Mouse (Mus musculus) lung, embryonic 14.5 days (tissue): ENCODE measurements at regions not wholly inside any gene's neighbourhood (a gene's known extent, or its start where the extent isn't known, plus 50 kb on each side); places are given as distances from the start of the nearest gene placed in this dataset.
A peak's percentile ranks its signal among the peaks of the same experiment; 100 is the strongest.

Source experiments
- ATAC-seq: fragments of 200-750 bp; cut with Nextera tagmentation; 2 replicates; pipeline ENCODE4 v1.8.0; 2017; ENCODE audit warnings: mild to moderate bottlenecking, moderate TSS enrichment, moderate library complexity; ENCODE audit not compliant: insufficient read depth
- DNase-seq: peaks from one replicate; pipeline ENCODE4 v3.0.0-alpha.2; 2015
- H3K27ac ChIP-seq: fragments of 300-500 bp; sonication (generic); 2 replicates; pipeline ENCODE4 v1.5.1; 2014; ENCODE audit warnings: low read depth, mild to moderate bottlenecking, moderate library complexity
- H3K27me3 ChIP-seq: fragments of 300-500 bp; sonication (generic); 2 replicates; pipeline ENCODE4 v1.6.1; 2014; ENCODE audit warnings: low read length, control low read depth; ENCODE audit not compliant: insufficient read depth
- H3K36me3 ChIP-seq: fragments of 300-500 bp; sonication (generic); 2 replicates; pipeline ENCODE4 v1.6.1; 2014; ENCODE audit warnings: control low read depth; ENCODE audit not compliant: insufficient read depth
- H3K4me1 ChIP-seq: fragments of 300-500 bp; sonication (generic); 2 replicates; pipeline ENCODE4 v1.6.1; 2014; ENCODE audit warnings: antibody characterized with exemption, control low read depth; ENCODE audit not compliant: insufficient read depth
- H3K4me2 ChIP-seq: fragments of 300-500 bp; sonication (generic); 2 replicates; pipeline ENCODE4 v1.6.1; 2014; ENCODE audit warnings: mild to moderate bottlenecking
- H3K4me3 ChIP-seq: fragments of 300-500 bp; sonication (generic); 2 replicates; pipeline ENCODE4 v1.5.1; 2014; ENCODE audit warnings: low read depth, low read length
- H3K9ac ChIP-seq: fragments of 300-500 bp; sonication (generic); 2 replicates; pipeline ENCODE4 v1.6.1; 2014
- H3K9me3 ChIP-seq: fragments of 300-500 bp; sonication (generic); 2 replicates; pipeline ENCODE4 v1.6.1; 2016; ENCODE audit warnings: low read depth, low read length, control low read depth
- CTCF ChIP-seq: IDR thresholded peaks from 2 replicates; pipeline ENCODE4 v1.5.1; 2016; ENCODE audit warnings: antibody characterized with exemption, low read depth
- WGBS: fragments of 180-500 bp; shearing (Covaris S2); extraction: QIAGEN DNeasy Blood & Tissue Kit; methylation state at CpG from one replicate; pipeline ENCODE4 v1.1.7; 2014; 5-methylcytosine and 5-hydroxymethylcytosine counted together

DNA sequence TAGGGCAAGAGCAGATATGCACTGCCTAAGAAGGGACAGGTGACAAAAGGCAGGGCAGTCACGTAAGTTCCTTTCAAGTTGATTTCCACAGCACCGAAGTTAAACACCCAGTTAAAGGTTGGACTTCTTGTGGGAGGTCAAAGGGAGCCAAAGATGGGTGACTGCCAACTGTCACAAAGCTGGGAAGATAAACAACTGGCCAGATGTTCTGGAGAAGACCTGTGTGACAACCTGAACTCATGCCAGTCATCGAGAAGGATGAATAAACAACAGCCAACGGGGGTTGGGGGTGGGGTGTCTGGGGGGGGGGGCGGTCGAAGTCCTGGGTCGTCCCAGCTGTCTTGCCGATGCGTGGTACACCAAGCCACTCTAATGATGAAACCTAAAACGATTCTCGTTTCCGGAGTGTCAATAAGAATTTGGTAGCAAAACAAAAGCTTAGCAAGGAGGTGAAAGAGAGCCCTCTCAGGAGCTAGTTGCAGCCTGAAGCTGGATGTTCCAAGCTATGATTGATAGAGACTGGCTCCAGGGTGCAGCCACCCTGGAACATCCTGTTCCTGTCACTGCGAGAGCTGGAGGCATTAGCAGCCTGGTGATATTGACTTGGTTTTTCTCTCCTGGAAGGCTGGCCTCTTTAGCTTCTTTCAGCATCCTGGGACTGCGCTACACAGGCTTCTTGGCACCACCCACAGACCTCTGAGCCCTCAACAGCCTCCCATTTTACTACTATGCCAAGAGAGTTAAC, 259.0 kb downstream of the Foxo1 start:
- ATAC-seq, result no peak
- Histone ChIP-seq H3K9ac (no peak overlapping the region), H3K9me3 (no peaks in the 10 kb centered on the region), H3K4me2 (no peak overlapping the region), H3K4me1 (no peaks in the 10 kb centered on the region), H3K4me3 (no peak overlapping the region), H3K27me3 (no peaks in the 10 kb centered on the region; the same call in 1 of the 2 replicates), H3K27ac (no peak overlapping the region), H3K36me3 (no peaks in the 10 kb centered on the region)
- no peak for TF ChIP-seq CTCF
- DNase-seq, result peak; percentile 15
- 31% methylated on average over 14 of the region's 14 CpGs for WGBS

DNA sequence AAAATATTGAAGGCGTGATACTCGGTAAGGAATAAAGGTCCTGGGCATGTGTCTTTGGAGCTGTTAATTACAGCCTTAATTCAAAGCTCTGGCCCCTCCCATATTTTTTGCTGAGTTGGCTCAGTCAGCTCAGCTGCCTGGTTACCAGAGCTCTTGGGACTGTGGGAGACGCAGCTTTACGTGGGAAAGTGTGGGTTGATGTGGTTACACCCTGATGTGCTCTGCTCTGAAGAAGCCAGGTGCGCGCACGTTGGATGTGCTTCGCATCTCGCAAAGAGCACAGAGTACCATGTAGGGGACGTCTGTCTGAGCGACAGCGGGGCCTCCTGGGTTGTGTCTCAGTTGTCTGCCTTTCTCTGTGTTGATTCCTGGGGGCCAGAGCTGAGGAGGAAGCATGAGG, 254.8 kb downstream of the Foxo1 start:
- Histone ChIP-seq H3K9me3 (no peaks in the 10 kb centered on the region), H3K27ac (no peak overlapping the region), H3K27me3 (no peaks in the 10 kb centered on the region), H3K4me1 (no peaks in the 10 kb centered on the region), H3K4me2 (no peak overlapping the region), H3K36me3 (no peaks in the 10 kb centered on the region), H3K9ac (no peak overlapping the region), H3K4me3 (no peak overlapping the region)
- DNase-seq (no peak), ATAC-seq (no peak)
- WGBS, result 77% methylated on average over 12 of the region's 12 CpGs
- TF ChIP-seq CTCF, result no peak

DNA sequence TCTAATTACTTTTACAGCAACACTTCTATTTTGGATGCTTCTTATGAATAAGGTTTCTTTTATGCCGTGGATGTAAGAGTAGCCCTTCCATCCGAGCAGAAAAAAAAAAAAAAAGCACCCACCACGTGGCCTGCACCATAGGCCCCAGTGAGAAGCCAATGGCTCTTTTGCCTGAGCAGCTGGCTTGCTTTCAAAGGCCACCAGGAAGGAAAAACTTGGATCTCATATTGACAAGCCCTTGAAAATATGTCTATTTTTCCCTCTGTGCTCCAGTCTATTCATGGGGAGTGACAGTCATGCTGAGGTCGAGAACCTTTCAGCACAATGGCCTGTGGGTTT, 252.4 kb downstream of the Foxo1 start:
- H3K27ac ChIP-seq, result no peak overlapping the region
- no peak for ATAC-seq

DNA sequence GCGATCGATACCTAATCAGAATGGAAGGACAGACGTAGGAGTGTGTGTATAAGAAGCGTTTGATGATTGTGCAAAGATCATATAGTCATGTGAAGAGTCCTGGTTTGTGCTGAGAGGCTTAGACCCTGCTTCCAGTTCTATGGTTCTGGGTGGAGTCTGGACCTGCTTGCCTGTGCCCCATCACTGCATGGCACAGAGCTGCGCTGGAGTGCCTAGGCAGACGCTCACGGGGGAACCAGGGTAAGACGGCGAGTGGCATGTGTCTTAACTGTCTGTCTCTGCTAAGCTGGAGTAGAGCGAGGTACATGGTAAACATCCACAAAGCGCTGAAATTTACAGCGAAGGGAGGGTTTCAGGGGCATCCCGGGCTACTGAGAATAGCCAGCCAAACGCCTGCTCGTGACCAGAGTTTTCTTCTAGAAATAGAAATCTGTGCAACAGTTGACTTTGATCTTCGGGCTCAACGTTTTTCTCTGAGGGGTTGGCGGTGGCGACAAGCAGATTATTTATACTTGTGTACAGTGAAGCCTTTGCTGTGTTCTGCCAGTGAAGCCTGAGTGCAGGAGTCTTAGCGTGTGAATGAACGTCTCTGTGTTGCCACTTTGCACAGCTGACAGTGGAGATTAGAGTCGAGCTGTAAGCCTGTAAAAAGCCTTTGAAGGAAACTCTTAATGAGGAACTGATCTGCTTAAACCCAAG, 251.9 kb downstream of the Foxo1 start:
- no peak for TF ChIP-seq CTCF
- Histone ChIP-seq H3K9me3 (no peaks in the 10 kb centered on the region), H3K36me3 (no peaks in the 10 kb centered on the region), H3K4me2 (no peak overlapping the region), H3K4me3 (no peak overlapping the region), H3K9ac (no peak overlapping the region), H3K27me3 (no peaks in the 10 kb centered on the region), H3K4me1 (no peaks in the 10 kb centered on the region), H3K27ac (no peak overlapping the region)
- DNase-seq (peak; percentile 37), ATAC-seq (no peak)
- WGBS, result 55% methylated on average over 22 of the region's 22 CpGs

More for the DNA sequence above, 252.4 kb downstream of the Foxo1 start:
- Histone ChIP-seq H3K4me2 (no peak overlapping the region), H3K9me3 (no peaks in the 10 kb centered on the region), H3K9ac (no peak overlapping the region), H3K4me3 (no peak overlapping the region), H3K4me1 (no peaks in the 10 kb centered on the region), H3K27me3 (no peaks in the 10 kb centered on the region), H3K36me3 (no peaks in the 10 kb centered on the region)
- DNase-seq, result peak; percentile 26
- no peak for TF ChIP-seq CTCF
- 47% methylated on average over 4 of the region's 4 CpGs for WGBS

DNA sequence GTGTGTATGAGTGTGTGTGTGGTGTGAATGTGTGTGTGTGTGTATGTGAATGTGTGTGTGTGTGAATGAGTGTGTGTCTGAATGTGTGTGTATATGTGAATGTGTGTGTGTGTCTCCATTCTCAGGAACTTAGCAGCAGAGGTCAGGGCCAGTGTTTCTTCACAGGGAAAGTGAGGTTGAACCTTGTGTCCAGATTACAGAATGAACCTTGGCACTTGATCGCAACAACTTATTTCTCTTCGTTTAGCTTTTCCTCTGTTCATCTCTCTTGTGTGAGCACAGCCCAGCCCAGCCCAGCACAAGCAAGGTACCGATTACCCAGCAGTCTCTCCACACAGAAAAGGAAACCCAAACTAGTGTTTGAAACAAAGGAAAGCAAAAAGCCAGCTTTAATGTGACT, 249.7 kb downstream of the Foxo1 start:
- H3K4me1 ChIP-seq, result no peaks in the 10 kb centered on the region
- H3K36me3 ChIP-seq, result no peaks in the 10 kb centered on the region
- WGBS, result 71% methylated on average over 3 of the region's 3 CpGs
- H3K4me2 ChIP-seq, result no peak overlapping the region
- no peak for ATAC-seq
- no peaks in the 10 kb centered on the region for H3K9me3 ChIP-seq
- no peak overlapping the region for H3K4me3 ChIP-seq
- no peak for TF ChIP-seq CTCF
- no peak overlapping the region for H3K9ac ChIP-seq
- no peak overlapping the region for H3K27ac ChIP-seq
- H3K27me3 ChIP-seq, result no peaks in the 10 kb centered on the region
- DNase-seq, result no peak

DNA sequence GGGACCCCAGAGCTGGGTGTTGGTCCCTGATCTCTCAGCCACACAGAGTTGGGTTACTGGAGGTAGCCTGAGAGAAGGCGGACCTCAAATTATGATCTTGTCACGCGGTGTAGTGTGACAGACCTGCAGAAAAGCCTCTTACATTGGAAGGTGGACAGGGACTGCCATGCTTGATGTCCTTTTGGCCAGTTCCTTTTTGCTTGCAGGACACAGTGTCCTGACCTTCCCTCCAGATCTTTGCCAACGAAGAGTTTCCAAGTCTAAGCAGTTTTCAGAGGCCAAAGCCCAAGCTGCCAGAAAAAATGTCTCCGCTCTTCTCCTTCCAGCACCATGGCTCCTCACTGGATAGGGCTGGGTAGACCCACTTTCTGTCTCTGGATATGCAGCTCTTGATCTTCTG, 248.6 kb downstream of the Foxo1 start:
- ATAC-seq, result no peak
- 90% methylated on average over 5 of the region's 5 CpGs for WGBS
- H3K27me3 ChIP-seq, result no peaks in the 10 kb centered on the region

DNA sequence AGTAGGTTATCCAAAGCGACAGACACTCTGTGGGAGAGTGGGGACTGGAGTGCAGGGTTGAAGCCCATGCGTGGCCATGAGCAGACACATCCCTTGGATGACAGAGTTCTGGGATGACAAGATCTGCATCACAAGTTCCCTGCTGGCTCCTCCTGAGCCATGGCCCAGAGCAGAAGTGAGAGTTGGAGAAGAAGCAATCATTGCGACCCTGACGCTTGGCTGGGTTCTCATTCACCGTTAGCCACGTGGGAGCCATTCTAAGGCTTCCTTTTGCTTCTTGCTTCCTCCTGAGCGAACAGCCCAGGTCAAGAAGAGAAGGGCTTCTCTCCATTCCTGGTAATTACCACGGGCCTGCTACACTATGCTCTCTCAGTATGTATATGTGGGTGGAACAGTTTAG, 244.6 kb downstream of the Foxo1 start:
- H3K9me3 ChIP-seq, result no peaks in the 10 kb centered on the region
- no peaks in the 10 kb centered on the region for H3K4me1 ChIP-seq
- ATAC-seq (no peak), DNase-seq (no peak)
- WGBS, result 81% methylated on average over 8 of the region's 8 CpGs
- no peaks in the 10 kb centered on the region for H3K36me3 ChIP-seq
- no peak for TF ChIP-seq CTCF
- H3K27me3 ChIP-seq, result no peaks in the 10 kb centered on the region
- no peak overlapping the region for H3K9ac ChIP-seq
- no peak overlapping the region for H3K27ac ChIP-seq
- no peak overlapping the region for H3K4me2 ChIP-seq
- H3K4me3 ChIP-seq, result no peak overlapping the region

More for the DNA sequence above, 248.6 kb downstream of the Foxo1 start:
- Histone ChIP-seq H3K9ac (no peak overlapping the region), H3K27ac (no peak overlapping the region), H3K4me1 (no peaks in the 10 kb centered on the region), H3K4me3 (no peak overlapping the region), H3K36me3 (no peaks in the 10 kb centered on the region), H3K9me3 (no peaks in the 10 kb centered on the region), H3K4me2 (no peak overlapping the region)
- no peak for TF ChIP-seq CTCF
- no peak for DNase-seq
